Mouse (Mus musculus) hematopoietic stem cell, adult 5-6 weeks (primary cell): ENCODE measurements at regions not wholly inside any gene's neighbourhood (a gene's known extent, or its start where the extent isn't known, plus 50 kb on each side); places are given as distances from the start of the nearest gene placed in this dataset.

Source experiments
- ATAC-seq, 2 experiments: fragments of 125-278 bp in 1 of 2; replicated peaks in 1 of 2; 2 replicates each; pipeline ENCODE4 v1.8.0; 2016 to 2017; ENCODE audit warnings: inconsistent platforms in 2 of 2, mild to moderate bottlenecking in 2 of 2, moderate number of reproducible peaks in 2 of 2, low read depth in 1 of 2, moderate TSS enrichment in 1 of 2; ENCODE audit not compliant: low FRiP score in 2 of 2, poor library complexity in 2 of 2, severe bottlenecking in 2 of 2, insufficient read depth in 1 of 2, low TSS enrichment in 1 of 2

- ATAC-seq: no peak
Observed at GRCm38 (mm10) chr9:67610696-67611095, 51.2 kb upstream of the Tln2 start.

- no peak for ATAC-seq
Observed at GRCm38 (mm10) chr9:67611676-67612075, 52.2 kb upstream of the Tln2 start.

- no peak for ATAC-seq
Observed at GRCm38 (mm10) chr9:67612101-67612500, 52.6 kb upstream of the Tln2 start.

GRCm38 (mm10) chr9:67614068-67614727 is 54.7 kb upstream of the Tln2 start:
- no peak for ATAC-seq

- no peak for ATAC-seq
Observed at GRCm38 (mm10) chr9:67616207-67616606, 56.7 kb upstream of the Tln2 start.

GRCm38 (mm10) chr9:67617341-67618217 is 58.1 kb upstream of the Tln2 start:
- no peak for ATAC-seq

- no peak for ATAC-seq
Observed at GRCm38 (mm10) chr9:67620945-67621344, 61.4 kb upstream of the Tln2 start.

GRCm38 (mm10) chr9:67627196-67627595 is 67.7 kb upstream of the Tln2 start:
- ATAC-seq: no peak

GRCm38 (mm10) chr9:67629624-67630023 is 70.1 kb upstream of the Tln2 start:
- ATAC-seq: no peak

GRCm38 (mm10) chr9:67630173-67630572 is 70.7 kb upstream of the Tln2 start:
- ATAC-seq: no peak

GRCm38 (mm10) chr9:67631741-67632243 is 72.3 kb upstream of the Tln2 start:
- no peak for ATAC-seq

- no peak for ATAC-seq
Observed at GRCm38 (mm10) chr9:67632521-67633025, 73.1 kb upstream of the Tln2 start.

GRCm38 (mm10) chr9:67633026-67633741 is 73.7 kb upstream of the Tln2 start:
- no peak for ATAC-seq

GRCm38 (mm10) chr9:67633761-67634441 is 74.4 kb upstream of the Tln2 start:
- ATAC-seq: no peak

- ATAC-seq: no peak
Observed at GRCm38 (mm10) chr9:67646820-67647219, 87.3 kb upstream of the Tln2 start.

GRCm38 (mm10) chr9:67664773-67665172 is 94.5 kb upstream of the C2cd4b start:
- ATAC-seq: no peak

GRCm38 (mm10) chr9:67670261-67671020 is 88.8 kb upstream of the C2cd4b start:
- ATAC-seq: no peak
